ENCODE assay signal across 8 mouse cellular contexts in genomic region chr17:15704475-15705300, GRCm38 (mm10). TPM values are rescaled to one million over a fixed set of nuclear protein-coding genes. Genes with fewer than 3 reads are reported as not detected.
DNase-seq lines count a peak whose midpoint lies in the region; ATAC-seq lines count a peak whose summit lies in the region.

Gene Chd1, plus strand, starts transcription at chr17:15704967.

- peaks cover 2% of the 10 kb centered on the region; the same call in 1 of the 2 replicates for H3K4me1 ChIP-seq in brown adipose tissue, adult 24 weeks (ENCODE audit: control insufficient read depth, insufficient read depth, insufficient read length, low read length)
- H3K4me1 ChIP-seq in heart, embryonic 13.5 days, result peaks cover 21% of the 10 kb centered on the region
- H3K4me1 ChIP-seq in liver, embryonic 13.5 days (replicated peaks), result peaks cover 32% of the 10 kb centered on the region
- H3K4me1 ChIP-seq in stomach, embryonic 16.5 days (ENCODE audit: control insufficient read depth, insufficient read depth, low read length), result peaks cover 5% of the 10 kb centered on the region

- H3K4me2 ChIP-seq in heart, embryonic 13.5 days, result peak within 1 kb of the TSS; percentile 86
- H3K4me2 ChIP-seq in liver, embryonic 13.5 days, result peak within 1 kb of the TSS; percentile 83
- peak within 1 kb of the TSS; percentile 88 for H3K4me2 ChIP-seq in stomach, embryonic 16.5 days (ENCODE audit: low read depth, low read length)

- H3K9me3 ChIP-seq in heart, embryonic 13.5 days, result no peaks in the 10 kb centered on the region
- no peaks in the 10 kb centered on the region for H3K9me3 ChIP-seq in liver, embryonic 13.5 days (replicated peaks)
- H3K9me3 ChIP-seq in stomach, embryonic 16.5 days (replicated peaks; ENCODE audit: control insufficient read depth, low read length), result no peaks in the 10 kb centered on the region

- under 1% methylated on average over 103 of the region's 124 CpGs for WGBS in heart, embryonic 13.5 days
- under 1% methylated on average over 91 of the region's 124 CpGs for WGBS in liver, embryonic 13.5 days (ENCODE audit: insufficient replicate concordance)
- WGBS in stomach, embryonic 16.5 days, result under 1% methylated on average over 93 of the region's 124 CpGs

- peak within 1 kb of the TSS; percentile 97 for H3K9ac ChIP-seq in heart, embryonic 13.5 days
- H3K9ac ChIP-seq in liver, embryonic 13.5 days, result peak within 1 kb of the TSS; percentile 97
- peak within 1 kb of the TSS; percentile 94 for H3K9ac ChIP-seq in stomach, embryonic 16.5 days (ENCODE audit: low read length)

- peak within 1 kb of the TSS; percentile 98 for H3K27ac ChIP-seq in brown adipose tissue, adult 24 weeks (replicated peaks; ENCODE audit: low read depth, low read length)
- H3K27ac ChIP-seq in heart, embryonic 13.5 days (replicated peaks), result peak within 1 kb of the TSS; percentile 94
- H3K27ac ChIP-seq in liver, embryonic 13.5 days, result peak within 1 kb of the TSS; percentile 96
- H3K27ac ChIP-seq in stomach, embryonic 16.5 days (ENCODE audit: low read length), result peak within 1 kb of the TSS; percentile 94

- H3K4me3 ChIP-seq in brown adipose tissue, adult 24 weeks (ENCODE audit: insufficient read depth, low read depth, low read length), result peak within 1 kb of the TSS; percentile 98
- peak within 1 kb of the TSS; percentile 96 for H3K4me3 ChIP-seq in heart, embryonic 13.5 days
- peak within 1 kb of the TSS; percentile 94 for H3K4me3 ChIP-seq in liver, embryonic 13.5 days (replicated peaks)
- peak within 1 kb of the TSS; percentile 77 for H3K4me3 ChIP-seq in stomach, embryonic 16.5 days (replicated peaks; ENCODE audit: low read length)

- no peaks in the 10 kb centered on the region for H3K27me3 ChIP-seq in heart, embryonic 13.5 days (replicated peaks)
- H3K27me3 ChIP-seq in liver, embryonic 13.5 days, result no peaks in the 10 kb centered on the region
- no peaks in the 10 kb centered on the region for H3K27me3 ChIP-seq in stomach, embryonic 16.5 days (ENCODE audit: control insufficient read depth, insufficient read depth, low read length)

- peak; percentile 96 for DNase-seq in CD4-positive, CD25-positive, alpha-beta regulatory T cell, adult 2 months (ENCODE audit: low read depth, low spot score)
- DNase-seq in fat pad, adult 2 months (ENCODE audit: extremely low read depth, low read depth, low spot score), result peak; percentile 37
- peak; percentile 94 for DNase-seq in kidney, postnatal 14 days
- DNase-seq in liver, embryonic 13.5 days, result peak; percentile 83
- peak; percentile 95 for DNase-seq in neural tube, embryonic 10.5 days (ENCODE audit: extremely low spot score, low spot score)

- ATAC-seq in heart, embryonic 13.5 days (ENCODE audit: extremely low read depth, insufficient number of reproducible peaks, low FRiP score, low TSS enrichment), result peak; percentile 89
- peak; percentile 93 for ATAC-seq in liver, embryonic 13.5 days (ENCODE audit: low read depth)
- ATAC-seq in stomach, embryonic 16.5 days (ENCODE audit: insufficient read depth, low FRiP score), result peak; percentile 96

- peaks cover 17% of the 10 kb centered on the region for H3K36me3 ChIP-seq in heart, embryonic 13.5 days
- H3K36me3 ChIP-seq in liver, embryonic 13.5 days, result peaks cover 17% of the 10 kb centered on the region
- peaks cover 8% of the 10 kb centered on the region; the same call in 1 of the 2 replicates for H3K36me3 ChIP-seq in stomach, embryonic 16.5 days (ENCODE audit: control insufficient read depth, insufficient read depth, low read length)

RNA-seq across cellular contexts. Expression of gene Chd1, which starts in this region (rescaled TPM):
- 9.2 and 13.2 TPM in 2 replicates for polyA plus RNA-seq in brown adipose tissue, adult 24 weeks (2012; ENCODE audit: insufficient read depth, insufficient read length, missing spikeins)
- 15.6 and 15.9 TPM in 2 replicates for polyA plus RNA-seq in heart, embryonic 13.5 days (2015; fragmentation: Nextera tagmentation; extraction: Ambion mirVana)
- polyA plus RNA-seq in liver, embryonic 13.5 days (2015; fragmentation: Nextera tagmentation; extraction: Ambion mirVana), result 16.8 and 20.5 TPM in 2 replicates
- 11.8 and 14.6 TPM in 2 replicates for polyA plus RNA-seq in stomach, embryonic 16.5 days (2015; fragmentation: Nextera tagmentation; extraction: Ambion mirVana)

Comparison
In these comparisons a context has a peak if more than half of its experiments do, and no peak if none do; other contexts are left out.
1. Peak in every context shown above with its lines: DNase-seq, ATAC-seq, H3K4me3 ChIP-seq and H3K27ac ChIP-seq.
2. DNase-seq: peak in every context shown above with its lines; median percentile 96 in CD4-positive, CD25-positive, alpha-beta regulatory T cell, adult 2 months; 95 in neural tube, embryonic 10.5 days; 94 in kidney, postnatal 14 days; 83 in liver, embryonic 13.5 days; 37 in fat pad, adult 2 months.